Mouse (Mus musculus): ENCODE measurements around the gene Wfdc21. TPM values are rescaled to one million over a fixed set of nuclear protein-coding genes. Genes with fewer than 3 reads are reported as not detected.
A peak's percentile ranks its signal among the peaks of the same experiment; 100 is the strongest.

Gene Wfdc21
- total RNA-seq, 2 experiments from 2014 or later, result not detected

DNA sequence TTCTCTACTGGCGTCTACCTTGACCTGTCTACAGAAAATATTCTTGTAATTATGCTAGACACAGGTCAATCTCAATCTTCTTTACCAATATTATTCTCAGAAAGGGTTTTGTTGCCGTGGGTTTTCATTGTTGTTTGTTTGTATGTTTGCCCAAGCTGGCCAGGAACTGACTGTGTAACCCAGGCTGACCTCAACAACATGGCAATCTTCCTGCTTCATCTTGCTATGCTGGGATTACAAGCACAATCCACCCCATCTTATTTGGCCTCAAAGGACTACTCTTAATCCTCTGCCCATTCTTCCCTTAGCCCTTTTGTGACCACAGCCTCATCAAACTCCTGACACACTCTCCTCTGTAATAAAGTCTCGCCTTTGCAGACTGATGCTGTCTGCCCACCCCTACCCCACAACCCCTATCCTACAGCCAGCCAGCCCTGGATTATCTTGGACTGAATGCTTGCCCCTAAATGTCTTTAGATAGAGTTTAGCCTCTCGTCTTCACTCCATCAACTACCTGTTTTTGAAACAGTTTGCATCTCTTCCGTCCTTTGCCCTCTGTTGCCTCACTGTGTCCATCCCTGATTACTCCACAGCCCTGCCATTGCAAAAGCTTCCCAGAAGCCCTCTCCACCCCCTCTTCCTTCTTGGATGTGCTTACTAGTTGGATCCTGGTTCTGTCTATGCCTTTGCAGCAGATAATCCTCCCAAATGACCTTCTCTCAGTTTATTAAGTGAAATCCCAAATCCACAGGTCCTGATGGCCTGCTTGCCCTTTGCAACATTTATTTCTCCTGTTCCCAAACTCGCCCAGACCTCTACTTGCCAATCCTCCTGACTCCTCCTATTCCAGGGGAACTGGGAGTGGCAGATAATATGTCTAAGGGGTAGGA, 881 bp downstream of the Wfdc21 start:
- no peak for DNase-seq (ENCODE audit: extremely low spot score in 1 of 2, low spot score in 1 of 2)

DNA sequence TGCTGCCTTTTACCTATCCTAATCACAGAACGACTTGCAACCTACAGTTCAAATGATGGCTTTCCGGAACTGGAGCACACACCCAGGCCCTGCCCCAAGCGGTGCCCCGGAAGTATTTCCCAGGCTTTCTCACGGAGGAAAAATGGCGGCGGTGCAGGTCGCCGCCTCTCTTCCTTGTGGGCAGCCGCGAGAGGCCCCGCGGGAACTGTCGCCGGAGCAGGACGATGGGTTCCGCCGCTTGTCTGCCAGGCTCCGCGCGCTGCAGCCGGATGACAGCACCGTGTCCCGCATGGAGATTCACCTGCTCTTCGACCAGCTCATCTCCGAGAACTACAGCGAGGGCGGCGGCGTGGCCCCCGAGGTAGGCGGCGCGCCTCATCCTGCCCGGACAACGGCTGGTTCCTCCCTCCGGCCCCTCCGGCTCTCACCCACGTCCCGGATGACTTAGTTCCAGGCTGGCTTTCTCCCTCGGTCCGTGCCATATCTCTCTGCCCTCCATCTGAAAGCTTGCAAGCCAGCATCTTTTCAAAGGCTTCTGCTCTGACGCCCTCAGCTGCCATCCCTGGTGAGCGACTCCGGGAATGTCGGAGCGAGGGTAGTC, 6.9 kb downstream of the Wfdc21 start, which contains the start of gene Heatr6:
TSS of gene Heatr6 (plus strand) at position 116 of the 601 bp plus-strand sequence.
- peak; percentile 78 to 85 for DNase-seq (ENCODE audit: extremely low spot score in 1 of 2, low spot score in 1 of 2)

DNA sequence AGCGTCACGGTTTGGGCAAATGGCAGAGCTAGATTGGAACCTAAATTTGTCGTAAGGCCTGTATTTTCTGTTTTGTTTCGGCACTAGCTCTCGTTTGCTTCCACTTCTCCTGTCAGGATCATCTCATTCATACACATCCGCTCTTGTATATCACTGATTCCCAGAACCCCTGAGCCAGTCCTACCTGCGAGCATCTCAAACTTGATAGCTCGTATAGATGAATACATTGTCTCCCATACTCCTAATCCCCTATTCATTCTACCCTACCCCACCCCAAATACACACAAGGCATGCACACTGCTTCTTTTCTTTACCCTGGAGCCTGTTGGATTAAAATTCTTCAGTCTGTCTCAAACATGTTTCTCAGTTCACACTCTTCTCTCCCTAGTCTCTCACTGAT, 7.5 kb downstream of the Wfdc21 start:
- no peak for DNase-seq (ENCODE audit: extremely low spot score in 1 of 2, low spot score in 1 of 2)

DNA sequence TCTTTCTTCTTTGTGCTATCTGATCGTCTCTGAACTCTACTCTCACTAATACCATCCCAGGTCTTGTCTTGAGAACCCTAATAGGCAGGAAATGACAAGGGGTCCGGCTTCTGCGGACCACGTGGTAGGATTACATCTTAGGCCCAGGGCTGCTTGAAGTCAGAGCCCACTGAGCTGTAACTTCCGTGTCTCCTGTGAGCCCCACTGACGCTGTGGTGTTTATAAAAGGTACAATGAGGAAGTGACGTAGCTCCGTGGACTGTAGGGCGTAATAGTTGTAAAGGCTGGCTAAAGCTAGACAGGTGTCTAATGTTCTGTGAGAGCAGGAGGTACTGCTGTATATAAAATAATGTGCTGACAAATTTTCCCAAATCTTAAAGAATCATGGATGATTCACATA, 20.6 kb downstream of the Wfdc21 start:
- DNase-seq (ENCODE audit: extremely low spot score in 1 of 2, low spot score in 1 of 2), result no peak

- no peak for DNase-seq (ENCODE audit: extremely low spot score in 1 of 2, low spot score in 1 of 2)
Measured at GRCm38 (mm10) chr11:83768976-83769375, 22.2 kb downstream of the Wfdc21 start.

DNA sequence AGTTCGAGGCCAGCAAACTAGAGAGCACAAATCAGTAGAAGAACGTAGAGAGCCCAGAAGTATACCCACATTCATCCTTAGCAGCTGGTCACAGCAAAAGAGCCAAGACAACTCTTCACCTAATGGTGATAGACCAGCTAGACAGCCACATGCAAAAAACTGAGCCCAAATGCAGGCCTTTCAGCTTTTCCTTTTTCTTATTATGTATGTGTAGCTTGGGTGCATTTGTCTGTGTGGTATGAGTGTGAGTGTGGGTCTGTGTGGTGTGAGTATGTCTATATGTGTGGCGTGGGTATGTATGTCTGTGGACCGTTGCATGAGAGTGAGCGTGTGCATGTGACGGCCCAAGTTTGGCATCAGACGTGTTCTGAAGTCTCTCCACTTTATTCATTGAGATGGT, 24.3 kb downstream of the Wfdc21 start:
- no peak for DNase-seq (ENCODE audit: extremely low spot score in 1 of 2, low spot score in 1 of 2)

GRCm38 (mm10) chr11:83772341-83772740, 25.6 kb downstream of the Wfdc21 start:
- DNase-seq (ENCODE audit: extremely low spot score in 1 of 2, low spot score in 1 of 2), result no peak

GRCm38 (mm10) chr11:83773691-83774090, 27.0 kb downstream of the Wfdc21 start:
- DNase-seq (ENCODE audit: extremely low spot score in 1 of 2, low spot score in 1 of 2), result no peak

DNA sequence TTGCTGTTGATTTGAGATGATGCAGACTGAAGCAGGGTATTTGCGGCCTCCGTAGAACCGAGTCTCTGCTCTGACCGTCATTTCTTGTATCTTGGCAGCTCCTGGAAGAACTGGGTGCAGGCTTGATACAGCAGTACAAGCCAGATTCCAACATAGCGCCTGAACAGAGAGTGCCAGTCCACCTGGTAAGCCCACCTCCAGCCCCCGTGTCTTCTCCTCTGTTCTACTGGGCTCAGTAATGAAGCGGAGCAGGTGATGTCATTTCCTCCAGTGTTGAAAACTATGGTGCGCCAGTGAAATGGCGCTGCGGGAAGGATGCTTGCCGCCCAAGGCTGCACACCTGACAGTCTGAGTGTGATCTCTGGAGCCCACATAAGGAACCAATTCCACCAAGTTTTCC, 27.6 kb downstream of the Wfdc21 start:
- no peak for DNase-seq (ENCODE audit: extremely low spot score in 1 of 2, low spot score in 1 of 2)

GRCm38 (mm10) chr11:83776798-83777197, 30.1 kb downstream of the Wfdc21 start:
- no peak for DNase-seq (ENCODE audit: extremely low spot score in 1 of 2, low spot score in 1 of 2)

GRCm38 (mm10) chr11:83783931-83784600, 37.3 kb downstream of the Wfdc21 start:
- DNase-seq (ENCODE audit: extremely low spot score in 1 of 2, low spot score in 1 of 2), result no peak

DNA sequence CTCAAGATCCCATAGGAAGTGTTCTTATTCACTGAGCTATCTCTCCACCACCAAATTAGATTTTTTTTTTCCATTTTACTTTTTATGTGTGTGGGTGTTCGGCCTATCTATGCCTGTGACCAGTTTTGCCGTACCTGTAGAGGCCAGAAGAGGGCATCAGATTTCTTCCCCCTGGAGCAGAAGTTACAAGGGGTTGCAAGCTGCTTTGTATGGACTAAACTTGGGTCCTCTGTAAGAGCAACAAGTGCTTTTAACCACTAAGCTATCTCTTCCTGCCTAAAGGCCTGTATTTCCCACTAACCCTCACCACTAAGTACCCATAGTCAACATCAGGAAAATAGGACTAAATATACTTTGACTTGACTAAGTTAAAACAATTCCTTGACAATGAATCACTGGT, 37.9 kb downstream of the Wfdc21 start:
- DNase-seq (ENCODE audit: extremely low spot score in 1 of 2, low spot score in 1 of 2), result peak in 1 of 2 experiments; percentile 42

DNA sequence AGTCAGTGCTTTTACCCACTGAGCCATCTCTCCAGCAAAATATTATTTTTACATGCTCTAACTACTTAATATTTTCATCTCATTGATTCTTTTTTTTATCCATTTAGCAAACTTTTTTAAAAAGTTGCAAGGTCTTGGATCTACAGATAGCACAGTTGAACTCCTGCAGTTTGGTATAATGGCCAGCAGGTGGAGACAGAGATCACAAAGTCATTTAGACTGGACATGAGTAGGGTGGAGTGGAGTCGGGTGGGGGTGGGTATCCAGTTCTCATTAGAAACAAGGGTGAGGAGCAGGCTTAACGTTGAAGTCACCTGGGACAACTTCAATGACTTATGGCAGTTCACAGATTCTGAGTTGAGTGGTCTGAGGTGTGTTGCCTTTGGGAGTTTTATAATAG, 38.6 kb downstream of the Wfdc21 start:
- DNase-seq (ENCODE audit: extremely low spot score in 1 of 2, low spot score in 1 of 2), result peak in 1 of 2 experiments; percentile 40

- no peak for DNase-seq (ENCODE audit: extremely low spot score in 1 of 2, low spot score in 1 of 2)
Measured at GRCm38 (mm10) chr11:83786835-83787234, 40.1 kb downstream of the Wfdc21 start.

DNA sequence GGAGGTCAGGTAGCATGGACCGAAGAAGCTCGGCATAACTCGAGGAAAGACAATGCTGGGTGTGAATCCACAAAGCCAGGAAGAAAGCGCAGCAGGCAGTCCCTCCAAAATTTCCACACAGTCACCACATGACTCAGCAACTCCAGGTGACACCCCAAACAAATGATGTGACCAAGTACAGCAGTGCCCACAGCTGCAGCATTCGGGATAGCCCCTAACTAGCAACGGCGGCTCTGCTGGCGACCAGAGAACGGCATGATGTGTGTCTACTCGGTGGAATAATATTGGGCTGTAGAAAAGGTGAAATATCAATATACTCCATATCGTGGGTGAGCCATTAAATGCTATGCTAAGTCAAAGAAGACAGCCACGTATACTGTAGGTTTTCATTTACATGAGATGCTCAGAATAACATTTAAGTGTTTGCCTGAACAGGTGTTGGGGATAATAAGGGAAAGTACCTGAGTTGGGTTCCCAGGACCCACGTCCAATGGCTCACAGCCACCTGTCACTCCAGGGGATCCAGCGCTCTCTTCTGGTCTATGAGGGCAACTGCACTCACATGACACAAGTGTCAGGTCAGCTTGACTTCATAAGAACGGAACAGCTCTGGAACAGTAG, 40.8 kb downstream of the Wfdc21 start:
- no peak for DNase-seq (ENCODE audit: extremely low spot score in 1 of 2, low spot score in 1 of 2)

GRCm38 (mm10) chr11:83788331-83788730, 41.6 kb downstream of the Wfdc21 start:
- DNase-seq (ENCODE audit: extremely low spot score in 1 of 2, low spot score in 1 of 2), result no peak

GRCm38 (mm10) chr11:83789259-83789658, 42.5 kb downstream of the Wfdc21 start:
- DNase-seq (ENCODE audit: extremely low spot score in 1 of 2, low spot score in 1 of 2), result no peak

- DNase-seq (ENCODE audit: extremely low spot score in 1 of 2, low spot score in 1 of 2), result no peak
Measured at GRCm38 (mm10) chr11:83791133-83791532, 44.4 kb downstream of the Wfdc21 start.

DNA sequence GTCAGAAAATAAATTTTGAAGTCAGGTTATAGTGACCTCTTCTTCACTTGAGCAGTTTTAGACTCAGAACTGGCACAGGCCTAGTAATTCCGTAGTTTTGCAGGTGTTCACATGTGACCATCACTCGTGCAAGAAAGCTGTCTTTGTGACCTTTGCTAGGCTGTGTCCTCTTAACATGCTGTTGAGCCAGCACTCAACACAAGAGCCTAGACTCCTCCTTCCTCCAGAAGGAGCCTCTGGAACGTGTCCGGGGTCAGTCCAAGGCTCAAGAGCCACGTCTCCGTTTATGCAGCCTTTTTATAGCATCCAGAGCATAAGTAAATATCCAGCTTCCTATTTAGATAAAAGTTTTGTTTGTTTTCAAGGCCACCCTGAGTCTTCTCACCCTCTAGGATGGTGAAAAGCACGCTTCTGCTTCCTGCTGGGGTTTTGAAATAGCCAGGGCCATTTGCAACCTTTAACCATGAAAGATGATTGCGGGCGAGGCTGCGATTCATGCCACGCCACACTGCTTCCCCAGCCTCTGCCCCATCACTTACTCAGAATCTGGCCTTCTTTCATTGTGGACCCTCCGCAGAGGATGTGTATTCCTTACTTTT, 45.7 kb downstream of the Wfdc21 start:
- DNase-seq (ENCODE audit: extremely low spot score in 1 of 2, low spot score in 1 of 2), result no peak

- DNase-seq (ENCODE audit: extremely low spot score in 1 of 2, low spot score in 1 of 2), result no peak
Measured at GRCm38 (mm10) chr11:83793264-83793663, 46.5 kb downstream of the Wfdc21 start.

Measured in layer of hippocampus, postnatal 25 days (tissue).